Mouse (Mus musculus): ENCODE data around the gene Dock6.

DNA sequence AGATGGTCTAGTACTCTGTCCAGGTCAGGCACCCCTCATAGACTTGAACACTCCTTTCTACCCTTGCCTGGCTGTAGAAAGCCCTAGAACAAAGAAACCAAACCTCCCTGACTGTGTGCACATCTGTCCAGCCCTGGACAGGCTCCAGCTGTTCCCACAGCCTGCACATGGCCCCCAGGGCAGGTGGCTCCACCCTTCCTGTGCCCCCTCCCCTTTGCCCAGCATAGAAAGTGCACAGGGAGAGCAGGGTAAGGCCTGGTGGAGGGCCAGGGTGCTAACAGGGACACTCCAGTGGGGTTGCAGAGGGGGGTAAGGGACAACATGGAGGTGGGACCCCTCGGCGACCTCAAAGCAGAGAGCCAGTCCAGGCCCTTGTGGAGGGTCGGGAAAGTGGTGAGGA is 56.2 kb downstream of the Dock6 start:
- no peak for TF ChIP-seq CTCF (IDR thresholded peaks at IDR 0.05)
- TF ChIP-seq EP300 (IDR thresholded peaks at IDR 0.05): no peak
